Mouse (Mus musculus): ENCODE results near the gene Dlg4.

- TF ChIP-seq POLR2A (IDR thresholded peaks at IDR 0.05; ENCODE audit: low read depth, low read length), result no peak
- TF ChIP-seq CTCF (IDR thresholded peaks at IDR 0.05; ENCODE audit: extremely low read depth, insufficient read depth, insufficient read length, insufficient replicate concordance), result no peak
These were observed 22.2 kb upstream of the Dlg4 start for GRCm38 (mm10) chr11:69994401-69995090.

All from spleen, adult 2 months (tissue).